Mouse (Mus musculus): ENCODE measurements around the gene Smu1.

GRCm38 (mm10) chr4:40691100-40691499, 66.6 kb downstream of the Smu1 start:
- TF ChIP-seq POLR2A (IDR thresholded peaks at IDR 0.05; ENCODE audit: borderline replicate concordance, low read depth, low read length) (no peak), CTCF (IDR thresholded peaks at IDR 0.05; ENCODE audit: low read depth, low read length) (no peak)
